Mouse (Mus musculus): Measurements from ENCODE around the gene 4930519P11Rik.

4930519P11Rik gene

DNA sequence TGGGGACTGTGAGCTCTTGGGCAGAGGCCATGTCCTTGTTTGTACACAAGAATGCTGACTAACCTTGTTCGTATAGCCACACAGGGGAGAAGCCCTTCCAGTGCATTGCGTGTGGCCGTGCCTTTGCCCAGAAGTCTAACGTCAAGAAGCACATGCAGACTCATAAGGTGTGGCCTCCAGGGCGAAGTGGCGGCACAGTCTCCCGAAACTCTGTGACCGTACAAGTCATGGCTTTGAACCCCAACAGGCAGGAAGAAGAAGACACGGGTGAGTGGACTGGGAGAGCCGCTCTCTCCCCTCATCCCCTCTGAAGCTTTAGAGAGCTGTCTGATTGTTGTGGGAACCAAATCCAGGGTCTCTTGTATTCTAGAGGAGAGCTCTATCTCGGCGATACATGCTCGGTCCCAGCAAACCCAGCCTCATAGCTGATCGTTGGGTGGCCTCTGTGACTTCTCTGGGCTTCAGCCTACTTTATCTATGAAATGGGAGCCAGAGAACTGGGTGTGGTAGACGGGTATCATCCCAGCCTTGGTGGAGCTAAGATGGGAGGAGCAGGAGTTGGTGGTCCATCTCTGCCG, 19.1 kb upstream of the 4930519P11Rik start:
- no peak for DNase-seq

DNA sequence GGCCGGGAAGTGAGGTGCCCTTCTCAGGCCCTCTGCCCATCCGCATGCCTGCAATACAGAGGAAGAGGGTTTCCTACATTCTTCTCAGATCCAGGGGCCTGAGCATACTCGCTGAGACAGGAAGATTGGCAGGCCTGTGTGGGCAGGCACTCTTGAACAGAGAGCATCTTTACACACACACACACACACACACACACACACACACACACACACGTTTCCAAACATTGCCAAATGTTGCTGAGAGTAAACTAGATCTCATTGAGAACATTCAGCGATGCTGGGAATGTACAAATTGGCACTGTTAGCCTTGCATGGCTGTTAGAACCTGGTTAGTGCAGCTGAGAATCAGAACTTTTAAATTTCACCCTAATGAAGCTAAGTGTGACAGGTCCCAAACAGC, 17.3 kb upstream of the 4930519P11Rik start:
- no peak for DNase-seq

DNA sequence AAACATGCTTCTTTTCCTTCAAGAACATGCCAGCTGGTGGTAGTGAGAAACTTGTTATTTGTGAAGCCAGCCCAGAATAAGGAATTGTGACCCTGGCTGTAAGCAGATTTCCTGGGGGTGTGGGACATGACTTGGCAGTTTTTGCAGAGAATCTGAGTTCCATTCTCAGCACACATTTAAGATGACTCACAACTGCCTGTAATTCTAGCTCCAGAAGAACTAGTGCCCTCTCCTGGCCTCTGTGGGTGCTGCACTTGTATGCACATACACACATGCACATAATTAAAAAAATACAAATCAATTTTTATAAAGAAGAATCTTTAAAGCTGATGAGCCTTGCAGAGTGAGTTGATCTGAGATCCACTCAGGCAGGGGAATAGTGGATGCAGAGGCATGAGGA, 10.9 kb upstream of the 4930519P11Rik start:
- no peak for DNase-seq

DNA sequence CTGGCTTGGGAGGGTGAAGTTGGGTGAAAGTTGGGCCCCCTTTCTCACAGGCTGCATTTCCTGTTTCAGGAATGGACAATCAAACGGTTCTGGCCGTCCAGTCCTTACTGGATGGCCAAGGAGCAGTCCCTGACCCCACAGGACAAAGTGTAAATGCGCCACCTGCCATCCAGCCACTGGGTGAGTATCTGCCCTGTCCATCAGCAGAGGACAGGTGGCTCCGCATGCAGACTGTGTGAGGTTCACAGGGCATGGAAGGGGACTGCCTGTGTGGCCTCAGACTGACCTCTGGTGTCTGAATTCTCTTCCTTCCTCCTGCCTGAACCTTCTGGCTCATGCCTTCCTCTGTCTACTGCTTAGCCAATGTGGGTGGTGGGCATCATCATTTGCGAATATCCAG, 8.4 kb upstream of the 4930519P11Rik start:
- DNase-seq, result no peak

DNA sequence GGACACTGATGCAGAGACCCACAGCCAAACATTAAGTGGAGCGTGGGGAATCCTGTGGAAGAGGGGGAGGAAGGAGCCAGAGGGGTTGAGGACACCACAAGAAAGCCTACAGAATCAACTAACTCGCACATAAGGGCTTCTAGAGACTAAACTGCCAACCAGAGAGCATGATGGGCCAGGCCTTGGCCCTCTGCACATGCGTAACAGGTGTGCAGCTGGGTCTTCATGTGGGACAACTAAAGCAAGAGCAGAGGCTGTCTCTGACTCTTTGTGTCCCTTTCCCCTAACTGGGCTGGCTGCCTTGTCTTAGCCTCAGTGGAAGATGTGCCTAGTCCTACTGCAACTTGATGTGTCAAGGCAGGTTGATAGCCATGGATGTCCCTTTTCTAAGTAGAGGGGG, 3.8 kb upstream of the 4930519P11Rik start:
- DNase-seq, result no peak

DNA sequence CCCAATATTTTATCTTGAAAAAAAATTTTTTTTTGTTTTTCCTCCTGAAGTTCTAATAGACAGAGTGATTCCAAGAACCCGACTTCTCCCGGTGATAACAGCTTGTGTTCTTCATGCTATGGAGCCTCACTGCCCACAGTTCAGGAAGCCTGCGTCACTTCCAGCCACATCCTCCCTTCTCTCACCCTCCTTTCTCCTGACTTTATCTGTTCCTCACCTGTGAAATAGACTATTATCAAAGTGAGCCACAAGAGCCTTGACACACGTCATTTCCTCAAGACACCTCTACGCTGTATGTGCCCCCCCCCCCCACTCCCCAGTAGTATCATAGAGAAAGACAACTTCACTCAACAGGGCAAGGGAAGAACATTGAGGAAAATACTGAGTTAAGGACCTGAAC, 2.4 kb upstream of the 4930519P11Rik start:
- DNase-seq, result no peak

DNA sequence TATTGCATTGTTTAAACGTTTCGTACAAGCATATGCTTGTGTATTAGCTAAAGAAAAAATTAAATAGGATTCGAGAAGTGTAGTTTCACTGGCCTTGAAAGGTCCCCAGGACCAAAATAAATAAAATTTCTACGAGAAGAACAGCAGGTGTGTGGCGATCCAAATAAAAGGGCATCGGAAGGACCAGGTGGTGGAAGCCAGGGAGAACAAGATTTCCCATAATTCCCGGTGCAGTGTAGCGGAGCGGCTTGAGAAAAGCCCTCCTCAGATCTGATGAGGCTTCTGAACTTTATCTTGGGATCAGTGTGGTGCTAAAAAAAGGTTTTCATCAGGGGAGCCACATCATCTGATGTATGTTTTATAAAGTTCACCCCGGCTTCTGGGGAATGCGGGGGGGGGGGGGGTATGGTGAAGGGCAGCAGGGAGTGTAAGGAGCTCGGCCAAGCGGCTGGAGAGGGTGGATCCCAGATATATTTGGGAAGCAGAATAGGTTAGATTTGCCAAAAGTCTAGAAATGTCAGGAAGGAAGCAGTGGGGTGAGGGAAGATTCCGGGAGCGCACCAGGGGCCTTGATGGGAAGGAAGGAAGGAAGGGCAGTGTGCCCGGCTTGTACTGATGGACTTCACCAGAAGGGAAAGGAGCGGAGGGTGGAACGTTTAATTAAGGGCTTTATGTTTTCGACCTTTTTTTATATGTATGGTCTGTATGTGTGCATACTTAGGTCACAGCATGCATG, 1.8 kb upstream of the 4930519P11Rik start:
- no peak for DNase-seq

DNA sequence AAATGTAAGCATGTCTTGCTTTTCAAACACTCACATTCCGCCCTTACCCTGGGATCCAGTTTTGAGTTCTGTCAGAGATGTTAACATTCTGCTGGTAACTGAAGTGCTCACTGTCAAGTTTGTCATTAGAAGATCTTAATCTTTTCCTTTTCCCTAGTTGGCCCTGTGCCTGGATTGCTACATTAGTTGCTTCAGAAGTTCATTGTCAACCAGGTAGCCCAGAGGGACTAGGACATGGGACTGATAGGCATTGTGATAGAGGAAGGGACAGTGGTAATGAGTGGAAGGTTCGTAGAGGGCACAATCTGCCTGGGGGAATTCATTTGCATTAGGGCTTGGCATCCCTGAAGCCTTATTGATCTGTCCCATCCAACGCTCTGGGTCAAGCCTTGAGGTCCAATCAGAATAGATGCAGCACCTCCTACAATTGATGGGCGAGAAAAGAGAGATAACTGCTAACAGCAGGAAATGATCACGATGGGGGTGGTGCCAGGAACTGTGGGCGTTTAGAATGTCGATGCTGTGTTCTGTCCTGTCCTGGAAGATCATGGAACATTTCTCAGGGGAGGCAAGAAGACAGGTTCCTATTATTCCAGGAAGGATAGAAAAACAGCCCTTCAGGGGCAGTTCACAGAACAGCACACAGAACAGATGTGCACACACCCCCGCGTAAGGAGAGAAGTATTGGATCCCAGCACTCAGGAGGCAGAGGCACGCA, 4.0 kb downstream of the 4930519P11Rik start:
- no peak for DNase-seq

DNA sequence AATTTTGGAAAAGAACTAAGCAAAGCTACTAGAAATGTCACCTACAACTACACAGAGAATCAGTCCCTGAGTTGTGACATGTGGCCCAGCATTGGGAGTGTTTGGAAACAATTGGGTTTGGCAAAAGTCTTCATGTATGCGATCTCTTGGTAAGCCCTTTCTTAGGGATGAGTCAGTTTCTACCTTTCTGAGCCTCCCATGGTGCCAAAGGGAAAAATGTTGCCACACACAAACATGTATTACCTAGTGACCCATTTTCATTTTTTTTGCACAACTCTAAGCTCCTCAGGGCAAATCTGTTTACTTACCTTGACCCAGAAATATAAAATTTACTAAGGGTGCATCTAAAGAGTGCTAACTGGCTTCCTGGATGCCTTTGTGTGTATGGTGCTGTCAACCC, 6.3 kb downstream of the 4930519P11Rik start:
- no peak for DNase-seq

DNA sequence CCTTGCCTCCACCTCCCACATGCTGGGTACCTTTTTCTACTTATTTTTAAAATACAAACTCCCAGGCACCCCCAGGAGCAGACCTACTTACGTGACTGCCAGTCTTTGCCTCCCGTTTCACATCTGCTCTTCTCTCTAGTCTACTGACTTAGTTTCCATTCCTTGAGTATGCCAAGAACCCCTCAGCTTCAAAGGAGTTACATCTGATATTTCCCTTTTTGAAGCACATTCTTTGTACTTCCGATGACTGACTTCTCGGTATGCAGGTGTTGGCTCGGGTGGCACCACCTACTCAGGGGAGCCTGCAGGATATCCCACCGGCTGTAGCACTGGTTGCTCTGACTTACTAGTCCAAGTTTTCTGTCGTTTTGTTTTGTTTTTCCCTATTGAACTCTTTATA, 9.1 kb downstream of the 4930519P11Rik start:
- DNase-seq, result no peak

DNA sequence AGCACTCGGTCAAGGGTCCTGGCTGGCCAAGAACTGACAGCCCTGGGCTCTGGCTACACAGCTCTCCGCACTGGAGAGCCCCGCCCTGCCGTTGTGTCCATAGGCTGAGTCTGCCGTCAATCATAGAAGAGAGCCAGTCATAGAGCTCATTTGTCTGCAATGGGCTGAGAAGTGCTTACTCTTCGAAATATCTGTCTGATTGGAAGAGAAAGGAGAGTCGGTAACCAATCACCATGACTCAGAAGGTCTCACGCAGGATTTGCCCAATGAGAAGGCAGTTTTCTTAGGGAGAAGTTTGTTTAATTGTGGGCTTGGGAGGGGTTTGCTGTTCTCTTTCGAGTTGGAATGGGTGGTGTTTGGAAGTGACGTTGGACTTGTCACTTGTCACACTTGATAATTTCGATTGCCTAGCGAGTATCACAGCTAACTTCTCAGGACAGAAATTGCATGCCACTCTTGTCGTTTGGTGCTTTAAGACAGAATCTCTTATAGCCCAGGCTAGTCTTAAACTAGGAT, 9.5 kb downstream of the 4930519P11Rik start, which contains the start of gene Pxmp4:
Gene Pxmp4 (minus strand): TSS at position 71 of the 516 bp plus-strand sequence.
- DNase-seq, result peak; percentile 98

DNA sequence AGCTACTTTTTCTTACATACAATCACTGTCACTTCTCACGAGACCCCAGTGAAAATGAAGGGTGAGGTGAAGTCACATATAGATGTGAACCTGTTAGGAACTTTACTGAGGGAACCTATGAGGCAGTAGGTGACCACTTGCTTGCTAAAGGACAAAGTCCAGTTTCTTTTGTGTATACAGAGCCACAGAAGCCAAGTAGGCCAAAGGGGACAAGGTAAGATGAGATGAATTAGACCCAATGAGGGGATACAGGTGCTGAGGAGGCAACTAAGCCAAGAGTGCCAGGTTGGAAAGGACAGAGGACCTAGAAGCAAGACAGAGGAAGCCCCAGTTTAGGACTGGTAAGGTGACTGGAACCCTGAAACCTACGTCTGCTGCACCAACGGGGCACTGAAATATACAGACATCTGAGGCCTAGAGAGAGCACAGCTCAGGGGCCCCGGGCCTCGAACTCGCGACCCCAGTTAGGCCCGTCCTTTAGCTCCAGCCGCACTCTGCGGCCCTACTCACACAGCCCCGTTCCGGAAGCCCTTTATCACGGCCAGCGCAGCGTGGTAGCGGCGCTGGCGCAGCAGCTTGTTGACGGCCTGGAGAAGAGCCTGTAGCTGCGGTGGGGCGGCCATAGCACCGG, 10.1 kb downstream of the 4930519P11Rik start:
- no peak for DNase-seq

DNA sequence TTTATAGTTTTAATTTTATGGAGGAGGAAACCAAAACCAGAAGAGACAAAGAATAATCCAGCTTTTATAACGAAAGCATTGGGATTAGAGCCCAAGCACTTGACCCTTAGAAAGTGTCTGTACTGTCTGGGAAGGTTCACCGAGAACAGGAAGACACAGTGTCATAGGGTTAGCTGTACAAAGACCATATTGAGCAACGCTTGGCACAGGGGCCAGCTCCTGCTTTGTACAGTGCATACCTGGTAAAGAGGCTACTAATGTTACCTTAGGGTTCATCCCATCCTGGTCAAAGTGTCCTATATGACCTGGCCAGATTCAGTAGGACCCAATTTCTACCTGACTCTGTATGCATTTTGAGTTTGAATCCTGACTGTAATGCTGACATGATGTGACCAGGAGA, 11.9 kb downstream of the 4930519P11Rik start:
- no peak for DNase-seq

DNA sequence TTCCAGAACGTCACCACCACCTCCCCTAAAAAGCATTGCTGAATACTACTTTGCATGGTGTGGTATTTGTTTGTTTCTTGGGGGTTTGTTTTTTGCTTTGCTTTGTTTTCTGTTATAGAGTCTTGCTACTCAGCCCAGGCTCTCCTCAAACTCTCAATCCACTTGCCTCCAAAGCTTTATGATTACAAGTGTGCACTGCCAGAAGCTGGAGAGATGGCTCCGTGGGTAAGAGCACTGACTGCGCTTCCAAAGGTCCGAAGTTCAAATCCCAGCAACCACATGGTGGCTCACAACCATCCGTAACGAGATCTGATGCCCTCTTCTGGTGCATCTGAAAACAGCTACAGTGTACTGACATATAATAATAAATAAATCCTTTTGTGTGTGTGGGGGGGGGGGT, 12.7 kb downstream of the 4930519P11Rik start:
- no peak for DNase-seq

DNA sequence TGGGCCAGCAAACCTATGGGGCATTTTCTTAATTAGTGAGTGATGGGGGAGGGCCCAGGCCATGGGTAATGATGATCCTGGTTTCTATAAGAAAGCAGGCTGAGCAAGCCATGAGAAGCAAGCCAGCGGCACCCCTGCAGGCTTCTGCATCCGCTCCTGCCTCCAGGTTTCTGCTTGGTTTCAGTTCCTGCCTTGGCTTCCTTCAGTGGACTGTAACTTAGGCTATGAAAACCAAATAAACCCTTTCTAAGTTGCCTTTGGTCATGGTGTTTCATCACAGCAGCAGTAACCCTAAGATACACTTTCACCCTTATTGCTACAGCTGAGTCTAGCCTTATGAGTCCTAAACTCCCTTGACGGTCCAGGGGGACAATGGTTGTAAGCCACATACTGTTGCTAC, 15.8 kb downstream of the 4930519P11Rik start:
- no peak for DNase-seq

DNA sequence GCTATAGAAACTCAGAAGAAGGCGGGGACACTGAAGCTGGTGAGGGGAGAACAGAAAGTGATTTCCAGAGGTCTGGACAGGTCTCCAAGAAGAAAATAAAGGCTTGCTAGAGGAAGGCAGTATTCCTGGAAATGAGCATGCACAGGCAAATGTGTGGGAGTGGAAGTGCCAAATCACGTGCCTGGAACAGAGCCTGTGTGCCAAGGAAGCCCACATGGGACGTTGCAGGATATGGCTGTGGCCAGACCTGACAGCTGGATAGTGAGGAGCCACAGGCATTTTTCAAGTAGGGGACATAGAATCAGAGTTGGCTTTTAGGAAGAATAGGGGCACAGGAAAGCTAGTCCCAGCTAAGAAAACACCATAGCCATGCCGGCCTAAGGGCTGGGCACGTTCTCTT, 17.5 kb downstream of the 4930519P11Rik start:
- no peak for DNase-seq

DNA sequence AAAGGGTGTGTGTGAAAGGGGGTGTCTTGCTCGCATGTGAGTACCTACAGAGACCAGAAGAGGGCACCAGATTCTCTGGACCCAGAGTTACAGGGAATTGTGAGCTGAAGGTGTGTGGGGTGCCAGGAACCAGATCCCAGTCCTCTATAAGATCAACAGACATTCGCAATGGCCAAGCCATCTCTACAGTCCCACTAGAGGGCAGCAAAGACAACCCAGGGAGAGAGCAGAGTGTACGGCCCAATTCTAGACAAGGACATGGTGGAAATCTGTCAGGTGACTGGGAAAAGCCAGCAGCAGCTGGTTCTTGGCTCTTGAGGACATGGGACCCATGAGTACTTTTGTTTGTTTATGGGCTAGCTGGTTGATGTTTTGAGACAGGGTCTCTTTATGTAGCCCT, 20.2 kb downstream of the 4930519P11Rik start:
- no peak for DNase-seq

DNA sequence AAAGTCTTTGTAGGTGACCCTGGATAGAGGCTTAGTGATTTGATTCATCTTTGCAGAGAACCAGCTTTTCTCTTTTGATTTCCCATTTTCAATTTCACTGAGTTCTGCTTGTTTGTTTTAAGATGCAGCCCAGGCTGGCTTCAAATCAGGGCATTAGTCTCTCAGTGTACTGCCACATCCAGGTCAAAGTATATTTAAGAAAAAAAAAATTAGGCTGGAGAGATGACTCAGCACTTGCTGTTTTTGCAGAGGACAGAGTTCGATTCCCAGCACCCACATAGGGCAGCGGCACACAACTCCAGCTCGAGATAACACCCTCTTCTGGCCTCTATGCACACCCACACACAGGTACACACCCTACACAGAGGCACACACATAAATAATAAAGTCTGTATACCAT, 22.0 kb downstream of the 4930519P11Rik start:
- DNase-seq, result no peak

DNA sequence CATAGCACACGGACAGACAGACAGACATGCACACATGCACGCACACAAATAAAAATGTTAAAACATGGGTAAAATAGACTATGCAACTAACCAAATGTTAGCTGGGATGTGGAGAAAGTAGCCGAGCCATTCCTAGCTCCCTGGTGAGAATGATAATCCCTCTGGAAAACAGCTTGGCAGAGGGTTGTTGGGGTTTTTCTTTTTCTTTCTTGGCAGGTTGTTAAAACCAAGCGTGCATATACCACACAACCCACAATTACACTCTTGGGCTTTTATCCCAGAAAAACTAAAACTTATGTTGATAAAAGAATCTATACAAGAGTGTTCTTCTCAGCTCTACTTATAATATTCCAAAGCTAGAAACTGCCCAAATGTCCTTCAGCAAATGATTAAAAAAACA, 24.2 kb downstream of the 4930519P11Rik start:
- DNase-seq, result no peak

DNA sequence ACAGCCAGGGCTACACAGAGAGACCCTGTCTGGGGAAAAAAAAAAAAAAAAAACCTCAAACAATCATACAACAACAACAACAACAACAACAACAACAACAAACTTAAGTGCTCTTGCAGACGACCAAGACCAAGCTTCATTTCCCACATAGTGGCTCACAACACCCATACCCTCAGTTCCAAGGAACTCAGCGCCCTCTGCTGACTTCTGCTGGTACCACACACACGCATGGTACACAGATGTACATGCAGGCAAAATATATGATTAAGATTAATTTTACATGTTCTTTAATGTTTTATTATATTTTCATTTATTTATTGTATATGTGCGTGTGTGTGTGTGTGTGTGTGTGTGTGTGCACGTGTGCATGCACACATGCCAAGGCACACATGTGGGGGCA, 26.8 kb downstream of the 4930519P11Rik start:
- DNase-seq, result peak; percentile 75

DNA sequence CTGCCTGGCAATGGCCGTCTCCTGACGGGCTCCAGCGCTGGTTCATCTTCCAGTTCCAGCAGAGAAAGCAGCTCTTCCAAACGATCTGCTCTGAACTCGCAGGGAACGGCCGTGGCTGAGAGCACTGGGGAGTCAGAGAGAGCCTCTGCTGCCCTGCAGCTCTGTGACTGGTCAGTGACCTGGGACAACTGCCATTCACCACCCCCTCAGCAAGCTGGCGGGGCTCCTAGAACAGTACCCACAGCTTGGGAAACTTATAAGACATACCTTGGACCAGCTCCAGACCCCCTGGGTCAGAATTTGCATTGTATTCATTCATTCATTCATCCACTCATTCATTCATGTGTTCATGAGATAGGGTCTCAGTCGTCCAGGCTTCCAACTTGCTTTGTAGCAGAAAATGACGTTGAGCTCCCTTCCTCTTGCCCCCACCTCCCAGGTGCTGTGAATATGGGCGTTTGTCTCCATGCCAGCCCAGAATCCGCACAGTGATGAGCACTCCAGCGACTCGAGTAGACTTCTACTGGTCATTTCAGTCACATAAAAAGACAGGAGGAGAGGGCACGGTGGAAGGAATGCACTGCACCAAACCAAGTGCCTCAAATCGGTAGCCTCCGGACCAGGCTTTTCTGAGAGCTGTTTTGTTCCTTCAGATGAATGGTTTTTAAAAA, 28.2 kb downstream of the 4930519P11Rik start:
- DNase-seq, result no peak

DNA sequence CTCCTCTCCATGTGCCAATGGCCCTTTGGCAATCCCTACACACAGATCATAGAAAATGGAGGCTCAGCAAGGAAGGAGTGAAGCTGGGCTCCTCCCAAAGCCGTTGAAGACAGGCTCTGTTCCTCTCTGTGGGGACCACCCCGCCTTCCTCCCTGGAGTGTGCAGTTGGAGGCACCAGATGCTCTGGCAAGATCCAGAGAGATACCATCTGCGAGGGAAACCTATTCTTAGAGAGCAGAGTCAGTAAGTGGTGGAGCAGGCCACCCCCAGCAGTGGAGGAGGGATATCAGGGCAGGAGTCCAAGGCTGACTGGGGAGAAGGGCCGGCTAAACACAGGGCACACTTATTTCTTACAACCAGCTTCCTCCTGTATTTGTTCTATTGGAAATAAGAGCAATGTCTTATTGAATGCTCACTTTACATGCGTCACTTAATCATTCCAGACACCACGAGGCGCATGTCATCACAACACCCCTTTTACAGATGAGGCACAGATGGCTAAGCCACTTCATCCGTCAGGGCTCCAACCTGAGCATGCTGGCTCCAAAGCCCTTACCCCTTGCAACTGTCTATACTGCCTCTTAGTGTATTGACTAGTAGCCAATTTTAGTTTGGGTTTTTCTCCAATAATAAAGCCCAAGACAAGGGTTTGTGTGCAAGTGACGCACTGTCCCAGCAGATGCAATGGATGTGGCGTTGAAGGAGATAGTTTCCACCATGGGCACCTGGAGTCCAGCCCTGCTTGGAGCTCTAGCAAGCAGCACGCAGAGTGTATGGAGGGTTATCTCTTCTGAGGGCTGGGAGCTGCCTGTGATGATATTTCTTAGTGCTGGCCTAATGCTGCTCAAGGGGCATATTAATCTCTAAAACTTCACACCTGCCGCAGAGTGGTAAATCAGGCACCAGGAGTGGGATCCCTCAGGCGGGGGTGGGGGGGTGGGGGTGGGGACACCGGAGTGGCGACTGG, 29.0 kb downstream of the 4930519P11Rik start:
- DNase-seq, result peak; percentile 80

All from right cerebral cortex, postnatal 14 days (tissue).